Mouse (Mus musculus) megakaryocyte, embryonic 14.5 days (primary cell): ENCODE data around the gene Pla2g4a.
"Not testable (repeated sequence)": the region's sequence is repeated elsewhere in the genome, so short reads cannot be mapped to it uniquely, and the experiment has no call there.

Experiments used
- FLI1 ChIP-seq: IDR thresholded peaks from 2 replicates; pipeline ENCODE4 v1.6.1; 2012; ENCODE audit warnings: low read length, inconsistent platforms, mixed read lengths
- GATA1 ChIP-seq: IDR thresholded peaks from 3 replicates; pipeline ENCODE4 v1.6.1; 2012; ENCODE audit warnings: mixed read lengths, low read length, inconsistent platforms, borderline replicate concordance

DNA sequence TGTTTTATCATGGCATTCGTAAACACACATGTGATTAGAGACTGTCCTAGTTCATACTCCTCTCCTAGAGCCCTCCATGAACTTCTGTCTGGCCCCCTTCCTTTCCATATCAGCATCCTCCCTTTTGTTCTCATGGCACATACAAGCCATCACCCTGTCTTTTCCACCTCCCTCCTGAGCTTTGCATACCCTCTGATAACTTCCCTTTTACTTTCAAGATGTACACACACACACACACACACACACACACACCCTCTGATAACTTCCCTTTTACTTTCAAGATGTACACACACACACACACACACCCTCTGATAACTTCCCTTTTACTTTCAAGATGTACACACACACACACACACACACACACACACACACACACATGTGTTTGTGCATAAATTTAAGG, 37.4 kb downstream of the Pla2g4a start:
- TF ChIP-seq GATA1, FLI1: not testable (repeated sequence)
